Mouse (Mus musculus): Measurements from ENCODE around the gene Mcm7. TPM values are rescaled to one million over a fixed set of nuclear protein-coding genes. Genes with fewer than 3 reads are reported as not detected.
A peak's percentile ranks its signal among the peaks of the same experiment; 100 is the strongest.
"Not testable (repeated sequence)": the region's sequence is repeated elsewhere in the genome, so short reads cannot be mapped to it uniquely, and the experiment has no call there.

Gene Mcm7
- polyA plus RNA-seq (2015; fragmentation: Nextera tagmentation; extraction: Ambion mirVana): 74.7 and 83.3 TPM in 2 replicates

GRCm38 (mm10) chr5:138171695-138172491 is at the start of gene Mcm7, which contains the start of gene Ap4m1:
Mcm7 (minus strand) TSS chr5:138172422.
Ap4m1 (plus strand) TSS chr5:138172002.
- Histone ChIP-seq H3K4me2 (ENCODE audit: low read depth, low read length) (peak within 1 kb of the TSS; percentile 95), H3K27me3 (ENCODE audit: insufficient read depth, low read length) (no peaks in the 10 kb centered on the region), H3K4me3 (ENCODE audit: low read depth, low read length) (peak within 1 kb of the TSS; percentile 82), H3K27ac (ENCODE audit: low read depth) (peak within 1 kb of the TSS; percentile 98), H3K36me3 (replicated peaks; ENCODE audit: insufficient read depth, low read length) (peaks cover 51% of the 10 kb centered on the region), H3K9me3 (ENCODE audit: low read length) (no peaks in the 10 kb centered on the region), H3K9ac (replicated peaks) (peak within 1 kb of the TSS; percentile 87), H3K4me1 (ENCODE audit: insufficient read depth) (peaks cover 15% of the 10 kb centered on the region)
- TF ChIP-seq CTCF (IDR thresholded peaks at IDR 0.05; ENCODE audit: low read depth): peak; percentile 27; the same call in 1 of the 2 replicates
- no peak for TF ChIP-seq EP300 (IDR thresholded peaks at IDR 0.05; ENCODE audit: low read depth)
- DNase-seq (peak; percentile 97), ATAC-seq (peak; percentile 83)
- under 1% methylated on average over 54 of the region's 54 CpGs for WGBS (ENCODE audit: insufficient replicate concordance)

GRCm38 (mm10) chr5:138219864-138220263 is 47.6 kb upstream of the Mcm7 start:
- ATAC-seq: no peak
- no peak for DNase-seq
- WGBS (ENCODE audit: insufficient replicate concordance): 44% methylated on average over 2 of the region's 2 CpGs

GRCm38 (mm10) chr5:138216632-138217031 is 44.4 kb upstream of the Mcm7 start:
- H3K4me1 ChIP-seq (ENCODE audit: insufficient read depth); H3K4me3 ChIP-seq (ENCODE audit: low read depth, low read length); DNase-seq; H3K4me2 ChIP-seq (ENCODE audit: low read depth, low read length); ATAC-seq; H3K9me3 ChIP-seq (ENCODE audit: low read length); H3K9ac ChIP-seq (replicated peaks); H3K36me3 ChIP-seq (replicated peaks; ENCODE audit: insufficient read depth, low read length); H3K27ac ChIP-seq (ENCODE audit: low read depth); H3K27me3 ChIP-seq (ENCODE audit: insufficient read depth, low read length): not testable (repeated sequence)
- 90% methylated on average over 13 of the region's 13 CpGs for WGBS (ENCODE audit: insufficient replicate concordance)

More at GRCm38 (mm10) chr5:138219864-138220263, 47.6 kb upstream of the Mcm7 start:
- Histone ChIP-seq H3K27ac (ENCODE audit: low read depth) (no peak overlapping the region), H3K36me3 (replicated peaks; ENCODE audit: insufficient read depth, low read length) (no peaks in the 10 kb centered on the region), H3K9ac (replicated peaks) (no peak overlapping the region), H3K4me1 (ENCODE audit: insufficient read depth) (no peaks in the 10 kb centered on the region), H3K27me3 (ENCODE audit: insufficient read depth, low read length) (no peaks in the 10 kb centered on the region), H3K9me3 (ENCODE audit: low read length) (no peaks in the 10 kb centered on the region), H3K4me2 (ENCODE audit: low read depth, low read length) (no peak overlapping the region), H3K4me3 (ENCODE audit: low read depth, low read length) (no peak overlapping the region)
- TF ChIP-seq CTCF (IDR thresholded peaks at IDR 0.05; ENCODE audit: low read depth) (no peak), EP300 (IDR thresholded peaks at IDR 0.05; ENCODE audit: low read depth) (no peak)

GRCm38 (mm10) chr5:138207873-138208272 is 35.7 kb upstream of the Mcm7 start:
- no peak overlapping the region for H3K4me3 ChIP-seq (ENCODE audit: low read depth, low read length)
- WGBS (ENCODE audit: insufficient replicate concordance): 71% methylated on average over 4 of the region's 4 CpGs

GRCm38 (mm10) chr5:138207253-138207652 is 35.0 kb upstream of the Mcm7 start:
- Histone ChIP-seq H3K36me3 (replicated peaks; ENCODE audit: insufficient read depth, low read length) (no peaks in the 10 kb centered on the region), H3K27me3 (ENCODE audit: insufficient read depth, low read length) (no peaks in the 10 kb centered on the region), H3K4me2 (ENCODE audit: low read depth, low read length) (no peak overlapping the region), H3K9ac (replicated peaks) (no peak overlapping the region), H3K4me3 (ENCODE audit: low read depth, low read length) (no peak overlapping the region), H3K27ac (ENCODE audit: low read depth) (no peak overlapping the region), H3K4me1 (ENCODE audit: insufficient read depth) (no peaks in the 10 kb centered on the region), H3K9me3 (ENCODE audit: low read length) (no peaks in the 10 kb centered on the region)
- ATAC-seq: no peak
- DNase-seq: no peak
- TF ChIP-seq EP300 (IDR thresholded peaks at IDR 0.05; ENCODE audit: low read depth) (no peak), CTCF (IDR thresholded peaks at IDR 0.05; ENCODE audit: low read depth) (no peak)
- WGBS (ENCODE audit: insufficient replicate concordance): 68% methylated on average over 1 of the region's 1 CpGs

More at GRCm38 (mm10) chr5:138207873-138208272, 35.7 kb upstream of the Mcm7 start:
- no peak for ATAC-seq
- H3K4me2 ChIP-seq (ENCODE audit: low read depth, low read length): no peak overlapping the region
- no peak overlapping the region for H3K27ac ChIP-seq (ENCODE audit: low read depth)
- no peak for TF ChIP-seq CTCF (IDR thresholded peaks at IDR 0.05; ENCODE audit: low read depth)
- no peak for TF ChIP-seq EP300 (IDR thresholded peaks at IDR 0.05; ENCODE audit: low read depth)
- no peaks in the 10 kb centered on the region for H3K9me3 ChIP-seq (ENCODE audit: low read length)
- H3K9ac ChIP-seq (replicated peaks): no peak overlapping the region
- no peaks in the 10 kb centered on the region for H3K27me3 ChIP-seq (ENCODE audit: insufficient read depth, low read length)
- DNase-seq: no peak
- H3K36me3 ChIP-seq (replicated peaks; ENCODE audit: insufficient read depth, low read length): no peaks in the 10 kb centered on the region
- H3K4me1 ChIP-seq (ENCODE audit: insufficient read depth): no peaks in the 10 kb centered on the region

DNA sequence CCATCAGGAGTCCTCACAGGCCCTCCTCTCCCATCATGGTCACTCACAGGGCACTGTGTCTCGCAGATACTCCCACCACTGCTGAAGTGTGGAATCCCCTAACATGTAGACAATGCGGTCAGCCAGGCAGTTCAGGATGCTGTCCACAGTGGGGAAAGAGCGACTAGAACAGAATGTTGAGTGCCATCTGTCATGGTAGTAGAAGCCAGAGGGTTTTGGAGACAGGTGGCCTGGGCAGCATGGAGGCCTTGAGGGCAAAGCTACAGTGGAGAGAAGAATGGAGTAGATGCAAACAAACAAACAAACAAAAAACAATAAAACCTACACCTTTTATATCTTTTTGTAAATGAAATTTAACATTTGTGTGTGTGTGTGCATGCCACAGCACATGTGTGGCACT is 29.9 kb upstream of the Mcm7 start:
- TF ChIP-seq EP300 (IDR thresholded peaks at IDR 0.05; ENCODE audit: low read depth): no peak
- no peak for ATAC-seq

More for the DNA sequence above, 29.9 kb upstream of the Mcm7 start:
- no peak overlapping the region for H3K27ac ChIP-seq (ENCODE audit: low read depth)
- no peaks in the 10 kb centered on the region for H3K4me1 ChIP-seq (ENCODE audit: insufficient read depth)
- H3K4me2 ChIP-seq (ENCODE audit: low read depth, low read length): no peak overlapping the region
- DNase-seq: no peak
- H3K27me3 ChIP-seq (ENCODE audit: insufficient read depth, low read length): no peaks in the 10 kb centered on the region
- H3K9me3 ChIP-seq (ENCODE audit: low read length): no peaks in the 10 kb centered on the region
- 80% methylated on average over 3 of the region's 3 CpGs for WGBS (ENCODE audit: insufficient replicate concordance)
- H3K36me3 ChIP-seq (replicated peaks; ENCODE audit: insufficient read depth, low read length): no peaks in the 10 kb centered on the region
- H3K4me3 ChIP-seq (ENCODE audit: low read depth, low read length): no peak overlapping the region
- H3K9ac ChIP-seq (replicated peaks): no peak overlapping the region

Data from liver, postnatal 0 days (tissue).